Mouse (Mus musculus): ENCODE measurements around the gene Xrcc4.

Gene Xrcc4

DNA sequence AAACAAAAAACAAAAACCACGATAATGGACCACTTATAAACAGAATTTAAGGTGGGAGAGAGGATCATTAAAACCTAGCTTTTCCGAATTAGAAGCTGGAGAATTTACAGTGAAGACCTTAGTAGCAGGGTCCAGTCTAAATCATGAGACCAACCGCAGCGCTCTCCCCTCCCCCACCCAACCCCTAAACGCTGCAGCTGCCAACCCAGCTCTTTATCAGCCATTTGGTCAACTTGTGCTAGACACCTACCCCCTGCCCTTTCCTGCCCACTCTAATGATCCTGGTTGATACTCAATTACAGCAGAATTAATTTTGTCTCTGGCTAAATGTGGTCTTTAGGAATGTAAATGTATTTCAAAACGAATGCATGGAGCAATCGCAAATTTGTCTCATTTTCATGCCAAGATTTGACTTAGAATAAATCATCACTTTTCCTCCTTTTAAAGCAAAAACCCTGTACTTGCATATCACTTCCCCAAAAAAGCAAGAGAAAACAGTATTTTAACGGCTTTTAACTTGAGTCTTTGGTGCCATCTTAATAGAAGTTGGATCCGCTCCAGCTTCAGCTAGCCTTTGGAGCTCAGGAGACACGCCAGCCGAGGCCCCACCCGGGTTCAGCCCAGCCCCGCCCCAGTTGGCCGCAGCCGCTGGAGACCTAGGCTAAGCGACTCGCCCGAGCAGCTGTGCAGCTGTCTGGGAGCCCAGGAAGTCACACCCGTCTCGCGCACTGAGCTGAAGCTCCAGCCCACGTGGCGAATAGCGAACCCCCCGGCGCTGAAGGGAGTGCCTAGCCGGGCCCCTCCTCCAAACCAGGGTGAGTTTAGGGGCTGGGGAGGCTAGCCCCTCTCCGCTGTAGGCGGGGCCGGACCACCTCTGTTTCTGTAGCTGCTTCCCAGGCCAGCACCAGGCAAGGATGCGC lies 350.4 kb downstream of the Xrcc4 start:
- DNase-seq (ENCODE audit: low spot score), result no peak

DNA sequence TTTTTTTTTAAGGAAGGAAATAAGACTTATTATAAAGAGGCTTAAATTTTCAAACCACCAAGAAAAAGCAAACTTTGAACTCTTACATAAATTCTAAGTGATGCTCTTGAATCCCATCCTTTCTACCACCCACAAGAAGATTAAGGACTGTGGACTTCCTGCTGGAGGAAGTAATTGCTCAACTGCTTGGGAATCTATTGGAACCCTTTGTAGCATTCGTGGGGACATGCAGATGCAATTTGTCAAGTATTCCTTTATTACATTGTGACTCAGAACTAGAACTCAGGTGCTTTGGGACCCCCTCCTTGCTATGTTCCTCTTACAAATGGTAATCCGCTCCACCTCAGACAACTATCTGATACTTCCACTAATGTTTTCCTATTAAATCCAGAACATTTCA lies 351.1 kb downstream of the Xrcc4 start:
- DNase-seq (ENCODE audit: low spot score), result no peak

DNA sequence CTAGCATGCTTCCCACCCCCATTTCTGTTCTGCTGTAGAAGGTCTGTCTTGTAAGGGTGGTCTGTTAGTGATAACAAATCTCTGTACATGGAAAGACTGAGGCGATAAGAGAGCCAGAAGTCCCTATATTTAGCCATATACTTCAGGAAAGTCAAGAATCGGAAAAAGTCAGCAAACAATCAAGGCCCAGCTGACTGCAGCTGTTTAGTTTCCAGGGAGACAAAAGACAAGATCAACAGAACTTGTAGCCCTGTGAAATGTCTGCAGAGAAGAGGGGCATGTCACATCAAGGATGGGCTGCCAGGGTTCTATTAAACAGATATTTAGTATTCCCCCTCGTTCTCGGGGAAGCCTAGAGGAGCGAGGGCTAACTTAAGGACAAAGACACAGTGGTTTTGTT lies 354.3 kb downstream of the Xrcc4 start:
- DNase-seq (ENCODE audit: low spot score), result no peak

DNA sequence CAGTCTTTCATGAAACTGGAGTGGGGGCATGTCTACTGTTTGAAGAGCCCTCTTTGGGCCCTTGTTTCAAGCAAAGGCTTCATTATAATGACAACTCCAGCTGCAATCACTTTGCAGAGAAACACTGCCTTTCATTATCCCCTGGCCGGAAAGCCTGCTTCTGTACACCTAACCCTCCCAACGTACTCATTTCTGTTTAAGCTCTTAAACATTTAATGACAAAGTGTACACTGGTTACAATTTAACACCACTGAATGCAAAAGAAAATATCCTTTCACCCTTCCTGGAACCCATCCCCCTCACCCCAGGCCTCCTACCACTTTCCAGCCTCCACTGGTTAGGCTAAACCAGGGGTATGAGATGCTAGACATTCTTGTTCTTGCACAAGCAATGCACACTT lies 362.9 kb downstream of the Xrcc4 start:
- no peak for DNase-seq (ENCODE audit: low spot score)

Measured in layer of hippocampus, adult 9-10 months (tissue).